Mouse (Mus musculus): Measurements from ENCODE around the gene Lgr5.

- TF ChIP-seq MAX (IDR thresholded peaks at IDR 0.05) (no peak), USF1 (IDR thresholded peaks at IDR 0.05; ENCODE audit: low read depth) (no peak), CTCF (IDR thresholded peaks at IDR 0.05; ENCODE audit: control insufficient read depth, insufficient read depth, insufficient read length) (no peak), CEBPB (IDR thresholded peaks at IDR 0.05; ENCODE audit: low read depth) (no peak), MYOG (IDR thresholded peaks at IDR 0.05; ENCODE audit: control insufficient read depth, extremely low read depth, insufficient read length) (no peak), MYOD1 (IDR thresholded peaks at IDR 0.05; ENCODE audit: control insufficient read depth, insufficient read length, low read depth) (no peak)
Measured at GRCm38 (mm10) chr10:115571734-115572440, 15.7 kb downstream of the Lgr5 start.

Measured in C2C12 (cell line).